Mouse (Mus musculus): Measurements from ENCODE around the gene Dhx37.

Dhx37 gene

GRCm38 (mm10) chr5:125433793-125434337, at the start of gene Dhx37:
Dhx37 (minus strand) TSS chr5:125434121.
- under 1% methylated on average over 46 of the region's 46 CpGs for WGBS

- WGBS = 88% methylated on average over 7 of the region's 7 CpGs
These were observed 48.6 kb upstream of the Dhx37 start for GRCm38 (mm10) chr5:125482474-125482873.

- WGBS = 80% methylated on average over 11 of the region's 11 CpGs
These were observed 46.7 kb upstream of the Dhx37 start for GRCm38 (mm10) chr5:125480434-125481231.

GRCm38 (mm10) chr5:125479376-125479775, 45.5 kb upstream of the Dhx37 start:
- WGBS = 94% methylated on average over 3 of the region's 3 CpGs

GRCm38 (mm10) chr5:125478037-125478436, 44.1 kb upstream of the Dhx37 start:
- 51% methylated on average over 7 of the region's 7 CpGs for WGBS

GRCm38 (mm10) chr5:125477533-125477932, 43.6 kb upstream of the Dhx37 start:
- WGBS = 57% methylated on average over 7 of the region's 7 CpGs

GRCm38 (mm10) chr5:125476799-125477198, 42.9 kb upstream of the Dhx37 start:
- WGBS = 29% methylated on average over 7 of the region's 7 CpGs

- 8% methylated on average over 5 of the region's 5 CpGs for WGBS
These were observed 42.3 kb upstream of the Dhx37 start for GRCm38 (mm10) chr5:125476286-125476625.

- 1% methylated on average over 60 of the region's 60 CpGs for WGBS
These were observed 41.8 kb upstream of the Dhx37 start, which contains the start of gene Aacs for GRCm38 (mm10) chr5:125475601-125476285. Aacs (plus strand) TSS chr5:125475814.

- 64% methylated on average over 12 of the region's 12 CpGs for WGBS
These were observed 41.1 kb upstream of the Dhx37 start for GRCm38 (mm10) chr5:125475030-125475429.

GRCm38 (mm10) chr5:125472796-125473475, 39.0 kb upstream of the Dhx37 start:
- WGBS = 83% methylated on average over 9 of the region's 9 CpGs

- 73% methylated on average over 4 of the region's 4 CpGs for WGBS
These were observed 36.8 kb upstream of the Dhx37 start for GRCm38 (mm10) chr5:125470713-125471112.

GRCm38 (mm10) chr5:125467261-125467660, 33.3 kb upstream of the Dhx37 start:
- WGBS = 84% methylated on average over 14 of the region's 14 CpGs

- 82% methylated on average over 5 of the region's 5 CpGs for WGBS
These were observed 32.6 kb upstream of the Dhx37 start for GRCm38 (mm10) chr5:125466483-125466882.

GRCm38 (mm10) chr5:125465701-125466106, 31.8 kb upstream of the Dhx37 start:
- under 1% methylated on average over 25 of the region's 25 CpGs for WGBS

GRCm38 (mm10) chr5:125465192-125465591, 31.3 kb upstream of the Dhx37 start:
- 19% methylated on average over 7 of the region's 7 CpGs for WGBS

- WGBS = 31% methylated on average over 10 of the region's 10 CpGs
These were observed 28.0 kb upstream of the Dhx37 start for GRCm38 (mm10) chr5:125461868-125462445.

- WGBS = 80% methylated on average over 3 of the region's 3 CpGs
These were observed 26.7 kb upstream of the Dhx37 start for GRCm38 (mm10) chr5:125460574-125460973.

- WGBS = 88% methylated on average over 6 of the region's 6 CpGs
These were observed 23.6 kb upstream of the Dhx37 start for GRCm38 (mm10) chr5:125457538-125457937.

GRCm38 (mm10) chr5:125456100-125456499, 22.2 kb upstream of the Dhx37 start:
- 93% methylated on average over 6 of the region's 6 CpGs for WGBS

GRCm38 (mm10) chr5:125452573-125452972, 18.7 kb upstream of the Dhx37 start:
- 92% methylated on average over 9 of the region's 9 CpGs for WGBS

- 50% methylated on average over 5 of the region's 5 CpGs for WGBS
These were observed 15.4 kb upstream of the Dhx37 start for GRCm38 (mm10) chr5:125449306-125449705.

All from cerebral cortex, adult 2 months (tissue).